Mouse (Mus musculus): ENCODE data around the gene Sfrp2.

DNA sequence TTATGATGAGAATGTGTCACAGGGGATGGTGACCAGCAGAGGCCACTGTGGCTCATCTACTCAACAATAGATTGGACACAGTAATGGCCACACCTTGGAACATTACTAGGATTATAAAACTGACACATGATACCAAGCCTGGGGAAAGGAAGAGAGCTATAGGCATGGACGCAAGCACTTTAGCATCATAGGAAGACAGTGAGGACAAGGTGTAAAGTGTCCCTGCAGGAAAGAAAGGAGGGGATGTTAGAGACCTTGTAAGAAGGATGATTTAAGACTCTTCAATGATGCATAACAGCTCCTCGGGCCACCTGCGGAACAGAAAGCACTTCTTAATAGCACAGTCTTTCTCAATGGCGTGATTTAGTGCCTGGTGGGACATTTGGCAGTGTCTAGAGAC is 29.1 kb upstream of the Sfrp2 start:
- TF ChIP-seq USF1 (IDR thresholded peaks at IDR 0.05; ENCODE audit: low read depth, low read length), result no peak
- no peak for TF ChIP-seq EP300 (IDR thresholded peaks at IDR 0.05; ENCODE audit: low read length)
- TF ChIP-seq CHD2 (IDR thresholded peaks at IDR 0.05; ENCODE audit: low read length), result no peak
- TF ChIP-seq IRF4 (IDR thresholded peaks at IDR 0.05; ENCODE audit: low read depth, low read length), result no peak
- TF ChIP-seq POLR2A (IDR thresholded peaks at IDR 0.05; ENCODE audit: low read depth, low read length), result no peak
